Mouse (Mus musculus) Patski (cell line): ENCODE measurements around the gene Rras. TPM values are rescaled to one million over a fixed set of nuclear protein-coding genes. Genes with fewer than 3 reads are reported as not detected.
"Not testable (repeated sequence)": the region's sequence is repeated elsewhere in the genome, so short reads cannot be mapped to it uniquely, and the experiment has no call there.

Experiments used
- ATAC-seq: fragments of 100-300 bp; one replicate; pipeline ENCODE4 v1.8.0; 2021
- CTCF ChIA-PET: fragments of 350-600 bp; sonication (Branson Sonifier 250); formaldehyde crosslinking; loops from one replicate; lab custom pipeline; 2022; ENCODE audit warnings: inconsistent platforms; lab: Charles Lee
- POLR2A ChIA-PET: fragments of 350-600 bp; sonication (Branson Sonifier 250); formaldehyde crosslinking; loops from one replicate; lab custom pipeline; 2022; ENCODE audit warnings: antibody characterized with exemption, inconsistent platforms; lab: Charles Lee
- DNase-seq: peaks from one replicate; pipeline ENCODE4 v3.0.0-alpha.2; 2011; ENCODE audit warnings: low read depth, low spot score
- H3K27me3 ChIP-seq: fragments of 371-371 bp; one replicate; pipeline ENCODE4 v1.5.1; 2021
- CTCF ChIP-seq: fragments of 100-300 bp; IDR thresholded peaks from one replicate; pipeline ENCODE4 v1.5.1; 2021
- in situ Hi-C: fragments of 300-500 bp; cut with MboI; formaldehyde crosslinking; loops from 3 replicates; pipeline ENCODE4 v1.11.1; 2018; ENCODE audit warnings: low pct_unique_long_range_greater_than_20kb, mixed read lengths
- polyA plus RNA-seq: library from polyadenylated mRNA; unstranded; gene quantifications from one replicate; pipeline ENCODE4 v1.2.3, GENCODE M21; 2021

Rras gene
- polyA plus RNA-seq, 1 experiment from 2014 or later, result 78.9 TPM

DNA sequence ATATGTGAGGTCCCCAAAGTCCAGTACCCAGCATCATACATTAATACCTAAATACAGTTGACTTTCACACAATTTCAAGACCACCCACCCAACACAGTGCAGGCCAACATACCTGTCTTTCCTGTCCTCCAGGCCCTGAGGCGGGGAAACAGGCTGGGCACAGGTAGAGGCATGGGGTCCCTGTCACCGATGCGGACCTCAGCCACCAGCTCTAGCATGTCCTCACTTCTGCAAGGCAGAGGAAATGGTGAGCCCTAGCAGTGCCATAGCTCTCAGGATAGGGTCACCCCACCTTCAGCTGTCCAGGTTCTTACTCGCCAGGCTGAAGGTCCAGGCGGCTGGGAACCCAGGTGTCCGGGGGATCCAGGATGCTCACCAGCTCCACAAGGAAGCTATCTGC, 5.8 kb upstream of the Rras start:
- DNase-seq, result no peak
- no peak for ATAC-seq
- CTCF ChIA-PET, result interaction anchor here (1.2 kb wide), 1 partner anchor 10 kb away, joined by 3 read pairs; no protein-coding TSS in a partner anchor
- POLR2A ChIA-PET, result interaction anchor here (0.6 kb wide), 1 partner anchor 37 kb away, joined by 3 read pairs; no protein-coding TSS in a partner anchor
- no peak for TF ChIP-seq CTCF
- in situ Hi-C loops, result no loop called here
- H3K27me3 ChIP-seq, result no peaks in the 10 kb centered on the region

DNA sequence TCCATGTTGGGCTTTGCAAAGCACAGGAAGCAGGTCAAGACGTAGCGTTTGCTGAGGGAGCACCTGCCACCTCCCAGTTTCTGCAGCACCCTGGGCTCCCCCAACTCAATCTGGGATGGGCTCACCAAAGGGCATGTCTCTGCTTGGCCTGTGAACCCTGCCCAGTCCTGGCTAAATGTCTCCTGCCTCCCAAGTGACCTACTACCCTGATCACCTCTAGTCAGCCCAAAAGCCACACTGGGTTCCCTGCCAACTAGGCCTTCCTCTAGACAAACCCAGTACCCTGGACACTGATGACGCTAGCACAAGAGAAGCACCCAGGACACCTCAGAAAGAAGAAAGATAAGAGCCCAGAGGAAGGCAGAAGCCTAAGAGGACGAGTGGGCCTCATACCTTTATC, 4.9 kb upstream of the Rras start:
- ChIA-PET POLR2A (interaction anchor here (2.0 to 3.2 kb wide), 2 partner anchors 8 to 11 kb away, joined by 7 to 17 read pairs; no protein-coding TSS in a partner anchor), CTCF (interaction anchor here (1.2 kb wide), 1 partner anchor 11 kb away, joined by 3 read pairs; no protein-coding TSS in a partner anchor)
- DNase-seq, result no peak
- TF ChIP-seq CTCF, result no peak
- no peak for ATAC-seq
- in situ Hi-C loops, result no loop called here
- H3K27me3 ChIP-seq, result no peaks in the 10 kb centered on the region

DNA sequence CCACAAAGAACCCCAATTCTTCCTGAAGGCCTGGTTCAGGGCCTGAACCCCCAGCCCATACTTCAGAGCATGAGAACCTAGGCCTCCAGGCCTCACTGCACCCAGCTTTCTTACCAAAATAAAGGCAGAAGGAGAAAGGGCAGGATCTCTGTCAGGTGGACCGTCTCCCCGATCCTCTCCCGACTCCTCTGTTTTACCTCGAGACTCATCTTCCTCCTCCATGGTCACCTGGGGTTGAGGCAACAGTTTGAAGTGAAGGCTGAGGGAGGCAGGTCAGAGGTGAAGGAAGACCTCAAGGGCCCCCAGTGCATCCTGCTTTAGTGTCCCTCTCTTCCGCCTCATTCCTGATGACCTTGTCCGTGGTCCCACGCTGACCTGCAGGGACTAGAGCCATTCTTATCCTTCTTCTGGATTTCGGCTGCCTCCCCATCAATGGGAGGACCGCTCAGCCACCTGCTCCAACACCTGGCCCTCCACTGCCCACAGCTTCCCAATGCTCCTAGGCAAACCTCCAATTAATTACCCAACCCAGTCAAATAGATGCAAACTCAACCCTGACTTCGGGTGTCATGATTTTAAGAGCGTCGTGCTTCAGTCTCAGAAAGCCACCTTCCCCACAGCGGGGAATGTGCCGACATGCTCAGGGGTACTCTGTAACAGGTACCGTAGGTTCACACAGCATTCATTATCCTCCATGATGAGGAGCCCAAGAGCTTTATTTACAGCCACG, 4.2 kb upstream of the Rras start:
- in situ Hi-C loops, result no loop called here
- ChIA-PET POLR2A (interaction anchor here (2.0 to 3.2 kb wide), 2 partner anchors 9 to 12 kb away, joined by 7 to 17 read pairs; no protein-coding TSS in a partner anchor), CTCF (interaction anchor here (0.8 kb wide), 1 partner anchor 38 kb away, joined by 3 read pairs; no protein-coding TSS in a partner anchor)
- TF ChIP-seq CTCF, result no peak
- H3K27me3 ChIP-seq, result no peaks in the 10 kb centered on the region
- no peak for DNase-seq
- ATAC-seq, result no peak

DNA sequence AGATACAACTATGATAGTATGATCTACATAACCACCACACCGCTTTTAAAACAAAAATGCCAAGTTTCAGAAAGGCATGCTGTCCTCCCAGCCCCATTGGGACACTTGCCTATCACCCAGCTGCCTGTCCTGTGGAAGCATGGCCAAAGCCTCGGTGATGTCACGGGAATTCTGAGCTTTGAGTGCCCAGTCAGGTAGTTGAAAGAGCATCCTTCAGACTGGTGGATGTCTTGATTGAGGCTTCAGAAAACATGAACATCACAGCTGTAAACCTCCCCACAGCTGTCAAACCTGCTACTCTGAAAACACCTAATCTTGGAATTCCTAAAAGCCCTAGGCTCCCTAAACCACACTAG, 3.7 kb upstream of the Rras start:
- ATAC-seq, result no peak
- no peaks in the 10 kb centered on the region for H3K27me3 ChIP-seq
- no peak for DNase-seq
- in situ Hi-C loops, result no loop called here
- TF ChIP-seq CTCF, result no peak
- POLR2A ChIA-PET, result interaction anchor here (2.0 to 3.2 kb wide), 2 partner anchors 10 to 12 kb away, joined by 7 to 17 read pairs; no protein-coding TSS in a partner anchor
- CTCF ChIA-PET, result interaction anchor here (0.8 to 1.5 kb wide), 2 partner anchors 10 to 39 kb away, joined by 3 to 4 read pairs; no protein-coding TSS in a partner anchor

DNA sequence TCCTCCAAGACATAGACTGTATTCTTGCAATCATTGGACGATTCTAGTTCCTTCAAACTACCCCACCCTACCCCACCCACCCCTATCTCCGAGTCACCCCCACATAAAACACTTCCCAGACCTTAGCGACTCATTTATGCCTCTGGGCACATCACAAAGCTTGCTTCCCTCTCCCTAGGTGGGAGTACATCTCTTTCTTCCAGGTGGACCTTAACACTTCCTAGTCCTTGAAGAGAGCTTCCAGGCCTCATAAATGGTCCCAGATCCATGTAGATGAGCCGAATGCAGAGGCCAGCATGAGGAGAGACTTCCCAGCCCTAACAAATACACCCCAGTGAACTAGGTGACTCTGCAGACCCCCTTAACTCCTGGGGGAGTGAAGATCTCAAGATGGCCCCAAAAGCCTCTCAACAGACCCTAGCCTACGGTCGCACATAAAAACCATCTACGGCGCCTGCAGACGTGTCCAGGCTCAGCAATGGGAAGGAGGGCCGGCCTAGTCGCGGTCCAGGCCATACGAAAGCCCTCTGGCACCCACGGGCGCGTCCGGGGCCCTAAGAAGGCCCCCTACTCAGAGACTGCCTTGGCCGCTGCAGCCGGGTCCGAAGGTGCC, 2.3 kb upstream of the Rras start:
- H3K27me3 ChIP-seq, result no peaks in the 10 kb centered on the region
- no peak for TF ChIP-seq CTCF
- ATAC-seq (no peak), DNase-seq (no peak)
- ChIA-PET POLR2A (interaction anchor here (1.0 to 3.2 kb wide), 4 partner anchors 11 to 54 kb away, joined by 3 to 17 read pairs (median 4); partner anchors contain the start of genes Bcl2l12 and Irf3), CTCF (interaction anchor here (0.7 to 1.5 kb wide), 3 partner anchors 10 to 33 kb away, joined by 3 to 4 read pairs (median 3); no protein-coding TSS in a partner anchor)
- in situ Hi-C loops, result no loop called here

DNA sequence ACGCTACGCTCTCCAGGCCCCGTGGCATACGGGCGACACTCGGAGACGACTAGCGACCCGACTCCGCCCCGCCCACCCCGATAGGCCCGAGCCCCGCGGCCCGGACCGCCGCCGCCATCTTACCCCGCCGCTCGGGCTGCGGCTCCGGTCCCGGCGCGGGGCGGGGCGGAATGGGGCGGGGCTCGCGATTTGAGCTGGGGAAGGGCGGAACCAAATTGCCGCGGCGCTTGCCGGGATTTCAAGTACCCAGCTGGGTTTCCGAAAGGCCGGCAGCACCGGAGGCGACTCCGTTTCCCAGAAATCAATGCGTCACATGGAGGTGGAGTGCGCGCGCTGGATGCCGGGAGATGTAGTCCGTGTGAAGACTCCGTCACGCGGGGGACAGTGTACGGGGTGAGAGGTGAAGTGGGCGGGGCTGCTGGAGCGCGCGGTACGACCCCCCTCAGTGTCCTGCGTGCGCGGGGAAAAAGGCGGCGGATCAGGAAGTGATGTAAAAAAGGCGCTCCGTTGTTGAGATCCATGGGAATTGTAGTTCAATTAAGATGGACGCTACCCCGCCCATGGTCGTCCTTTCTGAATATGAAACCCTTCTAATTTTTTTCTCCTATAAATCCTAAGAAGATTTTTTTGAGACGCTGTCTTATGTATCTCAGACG, 1.7 kb upstream of the Rras start, which contains the start of gene Scaf1:
Scaf1 (minus strand) TSS at position 407 of the 656 bp plus-strand sequence.
- peak; percentile 60 for ATAC-seq
- CTCF ChIA-PET, result interaction anchor here (1.8 kb wide), 1 partner anchor 27 kb away, joined by 4 read pairs; no protein-coding TSS in a partner anchor
- in situ Hi-C loops, result no loop called here
- POLR2A ChIA-PET, result interaction anchor here (0.6 to 3.2 kb wide), 5 partner anchors 10 to 120 kb away, joined by 3 to 17 read pairs (median 3); partner anchors contain the start of genes Bcl2l12, Flt3l, Gm45713 and Irf3
- no peak for TF ChIP-seq CTCF
- no peaks in the 10 kb centered on the region for H3K27me3 ChIP-seq
- DNase-seq, result peak; percentile 99

DNA sequence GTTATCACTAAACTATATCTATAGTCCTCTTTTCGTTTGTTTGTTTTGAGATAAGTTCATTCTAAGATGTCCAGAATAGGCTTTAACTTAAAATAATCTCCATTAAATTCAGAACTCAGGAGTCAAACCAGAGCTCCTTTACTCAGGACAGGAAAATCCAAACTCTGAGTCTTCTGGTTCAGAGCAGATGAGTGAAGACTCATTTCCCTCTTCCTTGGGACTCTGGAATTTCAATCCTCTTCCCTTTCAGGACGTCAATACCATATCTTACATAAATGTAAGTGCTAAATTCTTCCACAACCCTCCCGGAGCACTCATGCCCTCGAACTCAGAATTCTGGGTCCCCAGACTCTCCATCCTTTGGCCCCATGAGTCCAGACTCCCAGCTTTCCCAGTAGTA, 1.0 kb upstream of the Rras start:
- no peak for ATAC-seq
- H3K27me3 ChIP-seq, result no peaks in the 10 kb centered on the region
- in situ Hi-C loops, result no loop called here
- no peak for DNase-seq
- ChIA-PET POLR2A (interaction anchor here (1.2 to 1.3 kb wide), 3 partner anchors 10 to 36 kb away, joined by 3 to 5 read pairs (median 4); partner anchors contain the start of gene Prr12), CTCF (interaction anchor here (1.1 to 1.8 kb wide), 4 partner anchors 28 to 49 kb away, joined by 3 to 4 read pairs (median 3); no protein-coding TSS in a partner anchor)
- no peak for TF ChIP-seq CTCF

DNA sequence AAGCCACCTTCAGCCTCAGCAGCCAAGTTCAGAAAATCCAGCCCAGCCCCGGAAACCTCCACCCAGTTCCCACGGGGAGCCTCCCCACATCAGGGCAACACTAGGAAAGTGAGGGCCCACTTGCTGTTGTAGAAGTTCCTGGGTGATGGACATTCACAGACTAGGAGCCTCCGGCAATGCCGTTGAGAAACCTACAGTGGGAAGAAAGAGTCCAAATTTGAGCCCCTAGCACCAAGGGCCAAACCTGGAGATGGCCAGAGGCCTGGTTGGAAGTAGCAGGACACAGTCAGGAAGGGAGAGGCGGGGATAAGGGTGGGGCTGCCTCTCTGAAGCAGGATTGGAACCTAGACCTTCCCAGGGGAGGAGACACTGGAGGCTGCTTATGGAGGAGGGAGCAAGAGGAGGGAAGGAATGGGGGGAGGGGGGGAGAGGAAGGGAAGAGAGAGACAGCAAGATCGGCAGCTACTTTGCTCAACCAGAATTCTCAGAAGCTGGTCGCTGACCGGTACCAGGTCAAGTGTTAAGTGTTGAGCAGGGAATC, 1.3 kb downstream of the Rras start:
- DNase-seq (no peak), ATAC-seq (no peak)
- no peak for TF ChIP-seq CTCF
- CTCF ChIA-PET, result interaction anchor here (0.9 to 1.8 kb wide), 2 partner anchors 8 to 18 kb away, joined by 3 to 5 read pairs; no protein-coding TSS in a partner anchor
- POLR2A ChIA-PET, result interaction anchor here (1.7 kb wide), 1 partner anchor 40 kb away, joined by 5 read pairs; no protein-coding TSS in a partner anchor
- in situ Hi-C loops, result no loop called here
- H3K27me3 ChIP-seq, result no peaks in the 10 kb centered on the region

DNA sequence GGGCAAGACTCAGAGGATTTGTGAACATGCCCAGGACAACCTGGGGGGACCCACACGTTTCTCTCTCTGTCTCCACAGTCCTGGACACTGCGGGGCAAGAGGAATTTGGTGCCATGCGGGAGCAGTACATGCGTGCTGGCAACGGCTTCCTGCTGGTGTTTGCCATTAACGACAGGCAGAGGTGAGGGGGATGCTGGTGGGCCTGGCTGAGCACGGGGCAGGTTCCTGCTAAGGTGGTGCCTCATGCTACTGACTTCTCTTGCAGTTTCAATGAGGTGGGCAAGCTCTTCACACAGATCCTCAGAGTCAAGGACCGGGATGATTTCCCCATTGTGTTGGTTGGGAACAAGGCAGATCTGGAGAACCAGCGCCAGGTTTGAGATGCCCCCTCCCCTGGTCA, 2.5 kb downstream of the Rras start:
- TF ChIP-seq CTCF, result no peak
- ATAC-seq (no peak), DNase-seq (no peak)
- POLR2A ChIA-PET, result no interaction called here
- CTCF ChIA-PET, result no interaction called here
- in situ Hi-C loops, result no loop called here
- no peaks in the 10 kb centered on the region for H3K27me3 ChIP-seq

DNA sequence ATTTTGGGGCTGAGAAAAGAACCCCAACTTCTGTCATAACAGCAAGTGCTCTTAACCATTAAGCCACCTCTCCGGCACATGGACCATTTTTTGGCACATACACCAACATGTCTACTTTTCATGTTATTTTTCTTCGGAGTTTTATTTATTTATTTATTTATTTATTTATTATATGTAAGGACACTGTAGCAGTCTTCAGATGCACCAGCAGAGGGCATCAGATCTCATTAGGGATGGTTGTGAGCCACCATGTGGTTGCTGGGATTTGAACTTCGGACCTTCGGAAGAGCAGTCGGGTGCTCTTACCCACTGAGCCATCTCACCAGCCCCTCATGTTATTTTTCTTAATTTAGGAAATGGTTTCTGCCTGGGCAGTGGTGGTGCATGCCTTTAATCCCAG, 6.0 kb downstream of the Rras start:
- POLR2A ChIA-PET, result interaction anchor here (0.7 kb wide), 1 partner anchor 42 kb away, joined by 3 read pairs; no protein-coding TSS in a partner anchor
- DNase-seq, in situ Hi-C loops, ATAC-seq, H3K27me3 ChIP-seq, CTCF ChIA-PET: not testable (repeated sequence)
